Mouse (Mus musculus) thymus, adult 2 months (tissue): ENCODE results near the gene Psmc3.

Experiments
- CTCF ChIP-seq: fragments of 200-500 bp; IDR thresholded peaks from 2 replicates; pipeline ENCODE4 v1.5.1; 2012; ENCODE audit warnings: mild to moderate bottlenecking, control low read depth, low read length, moderate library complexity, borderline replicate concordance; ENCODE audit not compliant: control insufficient read depth, poor library complexity, insufficient read depth; ENCODE audit errors: extremely low read depth
- POLR2A ChIP-seq: fragments of 200-500 bp; IDR thresholded peaks from 2 replicates; pipeline ENCODE4 v1.6.1; 2012; ENCODE audit warnings: mild to moderate bottlenecking, low read length, control low read depth, moderate library complexity; ENCODE audit not compliant: control insufficient read depth, poor library complexity, insufficient read depth; ENCODE audit errors: extremely low read depth

GRCm38 (mm10) chr2:91018061-91018788, 35.6 kb upstream of the Psmc3 start:
- TF ChIP-seq CTCF (no peak), POLR2A (no peak)
